Mouse (Mus musculus) liver, postnatal 0 days (tissue): ENCODE measurements around the gene Dok4. TPM values are rescaled to one million over a fixed set of nuclear protein-coding genes. Genes with fewer than 3 reads are reported as not detected.

Source experiments
- ATAC-seq: fragments of 200-750 bp; cut with Nextera tagmentation; 2 replicates; pipeline ENCODE4 v1.8.0; 2017; ENCODE audit warnings: mild to moderate bottlenecking, moderate library complexity
- DNase-seq: peaks from one replicate; pipeline ENCODE4 v3.0.0-alpha.2; 2016
- H3K27ac ChIP-seq: fragments of 300-500 bp; sonication (generic); 2 replicates; pipeline ENCODE4 v1.5.1; 2014; ENCODE audit warnings: antibody characterized with exemption, moderate library complexity, mild to moderate bottlenecking, low read depth
- H3K27me3 ChIP-seq: fragments of 300-500 bp; sonication (generic); 2 replicates; pipeline ENCODE4 v1.6.1; 2014; ENCODE audit warnings: low read length, control low read depth, mixed read lengths; ENCODE audit not compliant: insufficient read depth
- H3K36me3 ChIP-seq: fragments of 300-500 bp; sonication (generic); replicated peaks from 2 replicates; pipeline ENCODE4 v1.6.1; 2014; ENCODE audit warnings: mild to moderate bottlenecking, control low read depth, low read length, moderate library complexity, mixed read lengths; ENCODE audit not compliant: insufficient read depth
- H3K4me1 ChIP-seq: fragments of 300-500 bp; sonication (generic); 2 replicates; pipeline ENCODE4 v1.6.1; 2014; ENCODE audit warnings: antibody characterized with exemption, mild to moderate bottlenecking, control low read depth; ENCODE audit not compliant: insufficient read depth
- H3K4me2 ChIP-seq: fragments of 300-500 bp; sonication (generic); 2 replicates; pipeline ENCODE4 v1.6.1; 2014; ENCODE audit warnings: low read depth, mild to moderate bottlenecking, low read length, moderate library complexity, mixed read lengths
- H3K4me3 ChIP-seq: fragments of 300-500 bp; sonication (generic); 2 replicates; pipeline ENCODE4 v1.5.1; 2014; ENCODE audit warnings: low read depth, low read length
- H3K9ac ChIP-seq: fragments of 300-500 bp; sonication (generic); replicated peaks from 2 replicates; pipeline ENCODE4 v1.6.1; 2014; ENCODE audit warnings: mild to moderate bottlenecking, moderate library complexity
- H3K9me3 ChIP-seq: fragments of 300-500 bp; sonication (generic); 2 replicates; pipeline ENCODE4 v1.6.1; 2016; ENCODE audit warnings: mild to moderate bottlenecking, control low read depth, low read length, mixed read lengths
- CTCF ChIP-seq: sonication (generic); IDR thresholded peaks from 2 replicates; pipeline ENCODE4 v1.5.1; 2016; ENCODE audit warnings: antibody characterized with exemption, low read depth
- EP300 ChIP-seq: IDR thresholded peaks from 2 replicates; pipeline ENCODE4 v1.6.1; 2016; ENCODE audit warnings: antibody characterized with exemption, low read depth, mild to moderate bottlenecking
- WGBS: fragments of 180-500 bp; shearing (Covaris S2); extraction: QIAGEN DNeasy Blood & Tissue Kit; methylation state at CpG from one replicate; pipeline ENCODE4 v1.1.7; 2014; ENCODE audit not compliant: insufficient replicate concordance; 5-methylcytosine and 5-hydroxymethylcytosine counted together
- polyA plus RNA-seq: library from polyadenylated mRNA; unstranded; fragments of >200 nt; fragmentation: Nextera tagmentation; extraction: Ambion mirVana; gene quantifications from 2 replicates; pipeline ENCODE4 v1.2.1, GENCODE M21; 2015

Gene Dok4
- polyA plus RNA-seq, 1 experiment from 2014 or later = 3.5 TPM

- 27% methylated on average over 11 of the region's 11 CpGs for WGBS
- Histone ChIP-seq H3K4me1 (peaks cover 38% of the 10 kb centered on the region), H3K9ac (peak overlapping the region; percentile 66), H3K27ac (peak overlapping the region; percentile 96), H3K36me3 (no peaks in the 10 kb centered on the region), H3K4me2 (peak overlapping the region; percentile 65), H3K4me3 (peak overlapping the region; percentile 26; the same call in 1 of the 2 replicates), H3K27me3 (no peaks in the 10 kb centered on the region), H3K9me3 (no peaks in the 10 kb centered on the region)
- peak; percentile 98 for ATAC-seq
- TF ChIP-seq EP300 = peak; percentile 86
- no peak for TF ChIP-seq CTCF
- DNase-seq = peak; percentile 89
Measured at GRCm38 (mm10) chr8:94899262-94899661, 23.1 kb upstream of the Dok4 start.

GRCm38 (mm10) chr8:94892917-94893316 is 16.8 kb upstream of the Dok4 start:
- 40% methylated on average over 2 of the region's 2 CpGs for WGBS
- H3K4me1 ChIP-seq = peaks cover 8% of the 10 kb centered on the region

GRCm38 (mm10) chr8:94888383-94889036 is 12.4 kb upstream of the Dok4 start:
- Histone ChIP-seq H3K4me3 (no peak overlapping the region), H3K36me3 (no peaks in the 10 kb centered on the region), H3K9me3 (no peaks in the 10 kb centered on the region), H3K4me1 (peaks cover 3% of the 10 kb centered on the region; the same call in 1 of the 2 replicates), H3K27ac (no peak overlapping the region), H3K4me2 (peak overlapping the region; percentile 57), H3K27me3 (no peaks in the 10 kb centered on the region), H3K9ac (no peak overlapping the region)
- DNase-seq (no peak), ATAC-seq (peak; percentile 56; the same call in 1 of the 2 replicates)
- TF ChIP-seq EP300 (no peak), CTCF (no peak)
- WGBS = 28% methylated on average over 14 of the region's 14 CpGs

More at GRCm38 (mm10) chr8:94892917-94893316, 16.8 kb upstream of the Dok4 start:
- Histone ChIP-seq H3K27ac (no peak overlapping the region), H3K4me2 (no peak overlapping the region), H3K9ac (no peak overlapping the region), H3K27me3 (no peaks in the 10 kb centered on the region), H3K4me3 (no peak overlapping the region), H3K36me3 (no peaks in the 10 kb centered on the region), H3K9me3 (no peaks in the 10 kb centered on the region)
- DNase-seq (no peak), ATAC-seq (no peak)
- TF ChIP-seq EP300 (no peak), CTCF (no peak)

- TF ChIP-seq EP300 (no peak), CTCF (no peak)
- H3K27me3 ChIP-seq = no peaks in the 10 kb centered on the region
Measured at GRCm38 (mm10) chr8:94880742-94881141, 4.6 kb upstream of the Dok4 start.

GRCm38 (mm10) chr8:94876820-94877219 is 690 bp upstream of the Dok4 start:
- ATAC-seq = no peak

More at GRCm38 (mm10) chr8:94880742-94881141, 4.6 kb upstream of the Dok4 start:
- no peak for ATAC-seq
- no peaks in the 10 kb centered on the region for H3K36me3 ChIP-seq
- DNase-seq = no peak
- no peak overlapping the region for H3K4me3 ChIP-seq
- no peak overlapping the region for H3K9ac ChIP-seq
- 60% methylated on average over 4 of the region's 4 CpGs for WGBS
- H3K4me1 ChIP-seq = peaks cover 8% of the 10 kb centered on the region
- no peak overlapping the region for H3K27ac ChIP-seq
- H3K4me2 ChIP-seq = no peak overlapping the region
- H3K9me3 ChIP-seq = no peaks in the 10 kb centered on the region

GRCm38 (mm10) chr8:94875871-94876150 is 319 bp downstream of the Dok4 start:
- no peaks in the 10 kb centered on the region for H3K9me3 ChIP-seq
- peak overlapping the region; percentile 90 for H3K27ac ChIP-seq
- H3K27me3 ChIP-seq = peaks cover 16% of the 10 kb centered on the region
- no peak for DNase-seq
- H3K36me3 ChIP-seq = no peaks in the 10 kb centered on the region
- peak overlapping the region; percentile 85 for H3K9ac ChIP-seq
- TF ChIP-seq EP300 (no peak), CTCF (no peak)
- WGBS = 0% methylated on average over 10 of the region's 20 CpGs
- ATAC-seq = peak; percentile 28
- H3K4me2 ChIP-seq = peak overlapping the region; percentile 99
- peak overlapping the region; percentile 78 for H3K4me3 ChIP-seq
- H3K4me1 ChIP-seq = peaks cover 27% of the 10 kb centered on the region

More at GRCm38 (mm10) chr8:94876820-94877219, 690 bp upstream of the Dok4 start:
- Histone ChIP-seq H3K36me3 (no peaks in the 10 kb centered on the region), H3K4me3 (no peak overlapping the region), H3K9me3 (no peaks in the 10 kb centered on the region), H3K27me3 (peaks cover 12% of the 10 kb centered on the region), H3K9ac (no peak overlapping the region), H3K4me1 (peaks cover 22% of the 10 kb centered on the region), H3K27ac (peak overlapping the region; percentile 64), H3K4me2 (peak overlapping the region; percentile 99; the same call in 1 of the 2 replicates)
- 34% methylated on average over 3 of the region's 3 CpGs for WGBS
- TF ChIP-seq CTCF = no peak
- no peak for TF ChIP-seq EP300
- DNase-seq = peak; percentile 12
